Mouse (Mus musculus) G1E (cell line): ENCODE data around the gene Elavl4. TPM values are rescaled to one million over a fixed set of nuclear protein-coding genes. Genes with fewer than 3 reads are reported as not detected.

Experiments used
- ATAC-seq: 2 replicates; pipeline ENCODE4 v1.8.0; 2016; ENCODE audit warnings: mild to moderate bottlenecking; ENCODE audit not compliant: insufficient number of reproducible peaks, poor library complexity, low FRiP score, severe bottlenecking; ENCODE audit errors: extremely low read depth
- DNase-seq: peaks from one replicate; pipeline ENCODE4 v3.0.0; 2012; ENCODE audit warnings: low spot score
- H3K27me3 ChIP-seq: 2 replicates; pipeline ENCODE4 v1.6.1; 2012; ENCODE audit warnings: mild to moderate bottlenecking, low read length, inconsistent platforms; ENCODE audit not compliant: insufficient read depth
- H3K36me3 ChIP-seq: replicated peaks from 2 replicates; pipeline ENCODE3; 2012; ENCODE audit warnings: mild to moderate bottlenecking, inconsistent platforms
- H3K4me1 ChIP-seq: 2 replicates; pipeline ENCODE4 v1.6.1; 2012; ENCODE audit warnings: low read depth, low read length, inconsistent platforms, mixed read lengths; ENCODE audit not compliant: insufficient read depth
- H3K4me3 ChIP-seq: 2 replicates; pipeline ENCODE4 v1.5.1; 2012; ENCODE audit warnings: low read depth, mild to moderate bottlenecking, inconsistent platforms, low read length, moderate library complexity, mixed read lengths
- H3K9me3 ChIP-seq: replicated peaks from 2 replicates; pipeline ENCODE4 v1.6.1; 2012; ENCODE audit warnings: inconsistent platforms
- CTCF ChIP-seq: IDR thresholded peaks from 2 replicates; pipeline ENCODE4 v1.5.1; 2012; ENCODE audit warnings: low read depth, low read length, inconsistent platforms, mixed read lengths
- GATA1 ChIP-seq: IDR thresholded peaks from 2 replicates; pipeline ENCODE4 v1.6.1; 2012; ENCODE audit warnings: borderline replicate concordance, low read length, inconsistent platforms, mixed read lengths
- GATA2 ChIP-seq: IDR thresholded peaks from 2 replicates; pipeline ENCODE4 v1.6.1; 2012; ENCODE audit warnings: low read depth, low read length, inconsistent platforms, borderline replicate concordance
- POLR2AphosphoS5 ChIP-seq: IDR thresholded peaks from 2 replicates; pipeline ENCODE4 v1.6.1; 2012; ENCODE audit warnings: low read depth, low read length, inconsistent platforms; ENCODE audit not compliant: insufficient replicate concordance
- TAL1 ChIP-seq: conservative IDR thresholded peaks from 2 replicates; pipeline ENCODE4 v1.6.1; 2012; ENCODE audit warnings: low read depth, low read length, inconsistent platforms, mixed read lengths
- polyA plus RNA-seq: library from polyadenylated mRNA; stranded (reverse); fragments of >175 nt; gene quantifications from 2 replicates; pipeline ENCODE4 v1.2.3, GENCODE M21; 2012
- total RNA-seq, 2 experiments: library from RNA; stranded (forward) in 1 of 2; stranded (reverse) in 1 of 2; fragments of 200-1000 nt in 1 of 2; fragments of >200 nt in 1 of 2; fragmentation: Nextera tagmentation in 1 of 2; gene quantifications; 2 replicates each; pipeline ENCODE4 v1.2.3; 2014 to 2017

Elavl4 gene
- total and polyA plus RNA-seq, 3 experiments, result not detected

DNA sequence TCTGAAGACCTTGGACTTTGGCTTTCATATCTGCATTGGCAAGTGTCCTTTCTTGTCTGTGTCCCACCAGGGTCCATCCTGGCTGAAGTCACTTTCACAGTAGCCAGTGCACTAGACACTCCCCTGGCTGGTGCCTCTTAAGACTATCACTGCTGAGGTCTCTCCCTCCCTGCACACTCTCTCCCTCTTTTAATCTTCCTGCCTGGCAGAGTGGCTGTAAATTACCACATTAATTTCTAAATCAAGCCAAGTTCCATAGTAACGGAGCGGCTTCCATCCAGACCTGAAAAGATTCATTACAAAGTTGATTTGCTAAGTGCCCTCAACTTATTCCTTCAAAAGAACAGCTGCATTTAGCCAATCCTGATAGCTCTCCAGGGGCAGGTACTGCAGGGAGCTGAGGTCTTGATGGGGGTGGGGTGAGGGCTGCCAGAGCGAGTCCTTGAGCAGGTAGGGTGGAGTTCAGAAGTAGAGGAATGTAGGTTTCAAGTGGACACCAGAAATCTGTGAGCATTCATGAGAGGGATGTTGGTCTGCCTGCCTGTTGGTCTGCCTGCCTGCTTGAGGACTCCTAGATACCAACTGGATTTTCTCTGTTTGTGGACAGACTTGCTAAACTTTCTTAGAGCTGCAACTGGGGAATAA lies 194.1 kb downstream of the Elavl4 start:
- DNase-seq (no peak), ATAC-seq (no peak)
- no peak overlapping the region for H3K4me3 ChIP-seq

DNA sequence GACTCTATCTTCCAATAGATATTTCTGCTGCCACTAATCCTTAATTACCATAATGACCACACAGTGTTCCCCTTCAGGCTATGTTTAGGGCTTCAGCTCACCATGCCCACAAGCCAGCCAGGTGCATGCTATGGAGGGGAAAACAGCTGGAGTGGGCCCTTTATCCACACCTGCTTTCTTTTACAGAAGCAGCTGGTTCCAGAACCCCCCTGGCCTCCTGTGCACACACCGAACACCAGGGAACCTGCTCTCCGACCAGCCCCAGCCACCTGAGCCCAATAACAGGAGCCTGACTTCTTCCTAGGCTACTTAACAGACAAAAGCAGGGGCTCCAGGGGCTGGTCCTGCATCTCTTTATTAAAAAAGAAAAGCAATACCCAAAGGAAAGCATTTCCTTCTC lies 195.8 kb downstream of the Elavl4 start:
- no peak for ATAC-seq
- Histone ChIP-seq H3K4me3 (no peak overlapping the region), H3K36me3 (no peaks in the 10 kb centered on the region), H3K4me1 (no peaks in the 10 kb centered on the region), H3K9me3 (peaks cover 50% of the 10 kb centered on the region), H3K27me3 (no peaks in the 10 kb centered on the region)
- no peak for DNase-seq
- TF ChIP-seq GATA2 (no peak), CTCF (no peak), GATA1 (no peak), TAL1 (no peak), POLR2AphosphoS5 (no peak)

More for the DNA sequence above, 194.1 kb downstream of the Elavl4 start:
- no peaks in the 10 kb centered on the region for H3K27me3 ChIP-seq
- H3K36me3 ChIP-seq, result no peaks in the 10 kb centered on the region
- H3K4me1 ChIP-seq, result no peaks in the 10 kb centered on the region
- TF ChIP-seq GATA1 (no peak), POLR2AphosphoS5 (no peak), TAL1 (no peak), CTCF (no peak), GATA2 (no peak)
- H3K9me3 ChIP-seq, result peaks cover 52% of the 10 kb centered on the region

Other genes with a start within 250 kb of the Elavl4 start
- not detected in 2 replicates for gene Agbl4, start 45.8 kb upstream of the Elavl4 start, total RNA-seq (2014; fragmentation: Nextera tagmentation)
- 0.17 and 0.55 TPM in 2 replicates for gene Agbl4, start 45.8 kb upstream of the Elavl4 start, total RNA-seq (2017)
- gene Agbl4, start 45.8 kb upstream of the Elavl4 start, polyA plus RNA-seq, result not detected in 2 replicates